ENCODE assay signal across 8 mouse cellular contexts in the genomic region with DNA sequence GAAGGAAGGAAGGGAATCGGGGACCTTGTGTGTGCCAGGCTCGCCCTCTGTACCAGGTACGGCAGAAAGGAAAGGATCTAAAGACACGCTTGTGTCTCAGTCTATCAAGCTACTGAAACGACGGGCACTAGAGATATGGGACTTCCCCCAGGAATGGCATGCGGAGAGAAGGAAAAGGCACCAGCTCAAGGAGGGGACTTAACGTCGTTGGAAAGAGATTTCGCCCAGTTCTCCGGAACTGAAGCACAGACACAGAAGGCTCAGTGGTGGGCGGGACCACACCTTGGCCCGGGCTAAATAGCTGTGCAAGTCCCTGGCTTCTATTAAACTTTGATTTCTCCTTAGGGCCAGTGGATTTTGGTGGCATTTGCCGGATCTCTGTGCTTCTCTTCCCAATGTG. TPM values are rescaled to one million over a fixed set of nuclear protein-coding genes. Genes with fewer than 3 reads are reported as not detected.
DNase-seq lines count a peak whose midpoint lies in the region; ATAC-seq lines count a peak whose summit lies in the region.

No protein-coding gene starts in this region.

- no peaks in the 10 kb centered on the region for H3K27me3 ChIP-seq in heart, embryonic 16.5 days (ENCODE audit: control insufficient read depth, insufficient read depth, low read length)
- H3K27me3 ChIP-seq in embryonic facial prominence, embryonic 11.5 days (ENCODE audit: control insufficient read depth, insufficient read depth, low read length) = no peaks in the 10 kb centered on the region
- no peaks in the 10 kb centered on the region for H3K27me3 ChIP-seq in intestine, embryonic 16.5 days (replicated peaks; ENCODE audit: control insufficient read depth, insufficient read depth, low read length)
- H3K27me3 ChIP-seq in midbrain, embryonic 14.5 days (ENCODE audit: control insufficient read depth, insufficient read depth, low read length) = 0 out of 2 replicates have a peak, but pooled peaks cover 9% of the 10 kb centered on the region

- intact Hi-C loops in heart, postnatal 25 days (cut with DNase I) = no loop called here

- peak overlapping the region; percentile 69 for H3K9ac ChIP-seq in heart, embryonic 16.5 days (ENCODE audit: low read length)
- H3K9ac ChIP-seq in embryonic facial prominence, embryonic 11.5 days (replicated peaks; ENCODE audit: low read length) = peak overlapping the region; percentile 58
- peak overlapping the region; percentile 60 for H3K9ac ChIP-seq in intestine, embryonic 16.5 days (ENCODE audit: low read depth, low read length)
- H3K9ac ChIP-seq in midbrain, embryonic 14.5 days (replicated peaks; ENCODE audit: low read length) = 0 out of 2 replicates have a peak overlapping the region, but pooled peaks have one; percentile 12

- no peaks in the 10 kb centered on the region for H3K9me3 ChIP-seq in heart, embryonic 16.5 days (replicated peaks; ENCODE audit: control insufficient read depth, low read length)
- no peaks in the 10 kb centered on the region for H3K9me3 ChIP-seq in embryonic facial prominence, embryonic 11.5 days (replicated peaks; ENCODE audit: control insufficient read depth, low read length)
- H3K9me3 ChIP-seq in intestine, embryonic 16.5 days (ENCODE audit: control insufficient read depth, low read length) = no peaks in the 10 kb centered on the region
- no peaks in the 10 kb centered on the region for H3K9me3 ChIP-seq in midbrain, embryonic 14.5 days (ENCODE audit: control insufficient read depth, low read length)

- H3K27ac ChIP-seq in heart, embryonic 16.5 days (ENCODE audit: low read length) = peak overlapping the region; percentile 76
- H3K27ac ChIP-seq in embryonic facial prominence, embryonic 11.5 days (replicated peaks; ENCODE audit: low read depth, low read length) = peak overlapping the region; percentile 38; the same call in 1 of the 2 replicates
- no peak overlapping the region for H3K27ac ChIP-seq in intestine, embryonic 16.5 days (ENCODE audit: low read length)
- no peak overlapping the region for H3K27ac ChIP-seq in midbrain, embryonic 14.5 days (replicated peaks; ENCODE audit: low read depth, low read length)

- 9% methylated on average over 14 of the region's 14 CpGs for WGBS in heart, embryonic 16.5 days
- 7% methylated on average over 14 of the region's 14 CpGs for WGBS in embryonic facial prominence, embryonic 11.5 days
- WGBS in intestine, embryonic 16.5 days = 6% methylated on average over 14 of the region's 14 CpGs
- 6% methylated on average over 14 of the region's 14 CpGs for WGBS in midbrain, embryonic 14.5 days

- DNase-seq in heart, postnatal 25 days (ENCODE audit: low spot score) = no peak
- DNase-seq in embryonic facial prominence, embryonic 11.5 days (ENCODE audit: low spot score) = peak; percentile 45
- no peak for DNase-seq in midbrain, embryonic 14.5 days
- DNase-seq in adrenal gland, postnatal 4 days (ENCODE audit: low spot score in 2 of 2) = no peak
- no peak for DNase-seq in layer of hippocampus, adult 8-10 months (ENCODE audit: low spot score in 2 of 2)
- no peak for DNase-seq in frontal cortex, postnatal 36 days (ENCODE audit: low spot score in 2 of 2)

- peaks cover 14% of the 10 kb centered on the region for H3K4me1 ChIP-seq in heart, embryonic 16.5 days (ENCODE audit: control insufficient read depth, insufficient read depth, low read length)
- H3K4me1 ChIP-seq in embryonic facial prominence, embryonic 11.5 days (ENCODE audit: control insufficient read depth, insufficient read depth, low read length) = no peaks in the 10 kb centered on the region; the same call in 1 of the 2 replicates
- H3K4me1 ChIP-seq in intestine, embryonic 16.5 days (ENCODE audit: control insufficient read depth, insufficient read depth, low read length) = peaks cover 30% of the 10 kb centered on the region
- H3K4me1 ChIP-seq in midbrain, embryonic 14.5 days (ENCODE audit: control insufficient read depth, insufficient read depth, low read length) = peaks cover 14% of the 10 kb centered on the region

- peak overlapping the region; percentile 52 for H3K4me3 ChIP-seq in heart, embryonic 16.5 days (ENCODE audit: low read length)
- peak overlapping the region; percentile 20 for H3K4me3 ChIP-seq in embryonic facial prominence, embryonic 11.5 days (ENCODE audit: low read depth, low read length)
- H3K4me3 ChIP-seq in intestine, embryonic 16.5 days (ENCODE audit: low read length) = peak overlapping the region; percentile 34
- H3K4me3 ChIP-seq in midbrain, embryonic 14.5 days (replicated peaks; ENCODE audit: low read depth, low read length) = peak overlapping the region; percentile 14

- ATAC-seq in heart, embryonic 16.5 days (replicated peaks; ENCODE audit: extremely low read depth, insufficient read depth, low FRiP score) = peak; percentile 17; the same call in 1 of the 2 replicates
- no peak for ATAC-seq in embryonic facial prominence, embryonic 11.5 days (replicated peaks; ENCODE audit: insufficient number of reproducible peaks, low FRiP score, low TSS enrichment, low read depth)
- 0 out of 2 replicates have a peak, but pooled peaks have one; percentile 13 for ATAC-seq in intestine, embryonic 16.5 days
- no peak for ATAC-seq in midbrain, embryonic 14.5 days (ENCODE audit: low FRiP score, low TSS enrichment)

- peak overlapping the region; percentile 72 for H3K4me2 ChIP-seq in heart, embryonic 16.5 days (ENCODE audit: low read depth, low read length)
- peak overlapping the region; percentile 42 for H3K4me2 ChIP-seq in embryonic facial prominence, embryonic 11.5 days (ENCODE audit: low read depth, low read length)
- H3K4me2 ChIP-seq in intestine, embryonic 16.5 days (ENCODE audit: low read depth, low read length) = peak overlapping the region; percentile 67
- H3K4me2 ChIP-seq in midbrain, embryonic 14.5 days (ENCODE audit: low read length) = peak overlapping the region; percentile 38

- no peaks in the 10 kb centered on the region for H3K36me3 ChIP-seq in heart, embryonic 16.5 days (ENCODE audit: control insufficient read depth, insufficient read depth)
- no peaks in the 10 kb centered on the region for H3K36me3 ChIP-seq in embryonic facial prominence, embryonic 11.5 days (replicated peaks; ENCODE audit: control insufficient read depth, insufficient read depth, low read depth, low read length)
- H3K36me3 ChIP-seq in intestine, embryonic 16.5 days (ENCODE audit: control insufficient read depth, insufficient read depth, low read length) = no peaks in the 10 kb centered on the region
- H3K36me3 ChIP-seq in midbrain, embryonic 14.5 days (ENCODE audit: control insufficient read depth, insufficient read depth, low read length) = no peaks in the 10 kb centered on the region

RNA-seq across cellular contexts. Expression of a gene that starts 44.9 kb away (rescaled TPM):
- 1.4 and 1.6 TPM in 2 replicates for polyA plus RNA-seq in heart, embryonic 16.5 days (2015; fragmentation: Nextera tagmentation; extraction: Ambion mirVana)
- total RNA-seq in heart, postnatal 25 days (2021) = 10 to 100 TPM; 30.5 to 32.7 TPM
- polyA plus RNA-seq in embryonic facial prominence, embryonic 11.5 days (2014; fragmentation: Nextera tagmentation; extraction: Ambion mirVana) = 3.3 and 10.1 TPM in 2 replicates
- polyA plus RNA-seq in intestine, embryonic 16.5 days (2015; fragmentation: Nextera tagmentation; extraction: Ambion mirVana) = 0.88 and 1.0 TPM in 2 replicates
- 4.5 and 5.8 TPM in 2 replicates for polyA plus RNA-seq in midbrain, embryonic 14.5 days (2014; fragmentation: Nextera tagmentation; extraction: Ambion mirVana)
- total RNA-seq in adrenal gland, postnatal 4 days (2021) = 10 to 100 TPM; 81.3 to 94.6 TPM
- total RNA-seq in layer of hippocampus, adult 8-10 months (2022) = 10 to 100 TPM; 69.9 to 88.6 (median 84.4) TPM

Comparison
In these comparisons a context has a peak if more than half of its experiments do, and no peak if none do; other contexts are left out.
1. ATAC-seq: peak in heart, embryonic 16.5 days (single experiment) and intestine, embryonic 16.5 days (single experiment); none in embryonic facial prominence, embryonic 11.5 days (single experiment) and midbrain, embryonic 14.5 days (single experiment).
2. H3K27ac ChIP-seq: peak in heart, embryonic 16.5 days (single experiment) and embryonic facial prominence, embryonic 11.5 days (single experiment); none in intestine, embryonic 16.5 days (single experiment) and midbrain, embryonic 14.5 days (single experiment).
3. H3K9ac ChIP-seq: peak in every context shown above with its lines; median percentile 69 in heart, embryonic 16.5 days; 60 in intestine, embryonic 16.5 days; 58 in embryonic facial prominence, embryonic 11.5 days; 12 in midbrain, embryonic 14.5 days.
4. Peak in every context shown above with its lines, with median percentiles within 50 percentile points of each other: H3K4me2 ChIP-seq and H3K4me3 ChIP-seq.